Mouse (Mus musculus): ENCODE results near the gene Frmd4b. TPM values are rescaled to one million over a fixed set of nuclear protein-coding genes. Genes with fewer than 3 reads are reported as not detected.

The Frmd4b gene
- polyA plus RNA-seq, 1 experiment from 2014 or later, result 10.6 TPM

- H3K4me1 ChIP-seq (ENCODE audit: control insufficient read depth, insufficient read depth, low read length), result peaks cover 7% of the 10 kb centered on the region; the same call in 1 of the 2 replicates
- H3K27me3 ChIP-seq (replicated peaks; ENCODE audit: control insufficient read depth, insufficient read depth, low read length), result no peaks in the 10 kb centered on the region
- H3K9me3 ChIP-seq (ENCODE audit: control insufficient read depth, low read length), result no peaks in the 10 kb centered on the region
- H3K36me3 ChIP-seq (ENCODE audit: control insufficient read depth, insufficient read depth, low read length), result peaks cover 3% of the 10 kb centered on the region
- H3K4me3 ChIP-seq (ENCODE audit: low read length), result no peak overlapping the region
- H3K4me2 ChIP-seq (ENCODE audit: low read depth, low read length), result no peak overlapping the region
- WGBS, result 80% methylated on average over 3 of the region's 3 CpGs
- ATAC-seq, result no peak
- H3K9ac ChIP-seq (ENCODE audit: low read depth, low read length), result no peak overlapping the region
- no peak overlapping the region for H3K27ac ChIP-seq (ENCODE audit: low read length)
These were observed 320.2 kb downstream of the Frmd4b start for GRCm38 (mm10) chr6:97297151-97297550.

GRCm38 (mm10) chr6:97295866-97296527, 321.3 kb downstream of the Frmd4b start:
- Histone ChIP-seq H3K4me1 (ENCODE audit: control insufficient read depth, insufficient read depth, low read length) (peaks cover 7% of the 10 kb centered on the region; the same call in 1 of the 2 replicates), H3K36me3 (ENCODE audit: control insufficient read depth, insufficient read depth, low read length) (peaks cover 3% of the 10 kb centered on the region), H3K27ac (ENCODE audit: low read length) (no peak overlapping the region), H3K27me3 (replicated peaks; ENCODE audit: control insufficient read depth, insufficient read depth, low read length) (no peaks in the 10 kb centered on the region), H3K9me3 (ENCODE audit: control insufficient read depth, low read length) (no peaks in the 10 kb centered on the region), H3K9ac (ENCODE audit: low read depth, low read length) (no peak overlapping the region), H3K4me2 (ENCODE audit: low read depth, low read length) (no peak overlapping the region), H3K4me3 (ENCODE audit: low read length) (no peak overlapping the region)
- WGBS, result 93% methylated on average over 21 of the region's 21 CpGs
- no peak for ATAC-seq

GRCm38 (mm10) chr6:97295416-97295815, 321.9 kb downstream of the Frmd4b start:
- Histone ChIP-seq H3K4me3 (ENCODE audit: low read length) (no peak overlapping the region), H3K4me1 (ENCODE audit: control insufficient read depth, insufficient read depth, low read length) (peaks cover 7% of the 10 kb centered on the region; the same call in 1 of the 2 replicates), H3K9me3 (ENCODE audit: control insufficient read depth, low read length) (no peaks in the 10 kb centered on the region), H3K27ac (ENCODE audit: low read length) (no peak overlapping the region), H3K4me2 (ENCODE audit: low read depth, low read length) (no peak overlapping the region), H3K9ac (ENCODE audit: low read depth, low read length) (no peak overlapping the region), H3K36me3 (ENCODE audit: control insufficient read depth, insufficient read depth, low read length) (peaks cover 3% of the 10 kb centered on the region), H3K27me3 (replicated peaks; ENCODE audit: control insufficient read depth, insufficient read depth, low read length) (no peaks in the 10 kb centered on the region)
- ATAC-seq, result no peak
- WGBS, result 87% methylated on average over 9 of the region's 9 CpGs

GRCm38 (mm10) chr6:97293667-97294569, 323.4 kb downstream of the Frmd4b start:
- H3K4me3 ChIP-seq (ENCODE audit: low read length), result no peak overlapping the region
- no peak overlapping the region for H3K4me2 ChIP-seq (ENCODE audit: low read depth, low read length)
- peak; percentile 69 for ATAC-seq
- H3K27me3 ChIP-seq (replicated peaks; ENCODE audit: control insufficient read depth, insufficient read depth, low read length), result no peaks in the 10 kb centered on the region
- no peak overlapping the region for H3K9ac ChIP-seq (ENCODE audit: low read depth, low read length)
- WGBS, result 71% methylated on average over 12 of the region's 12 CpGs
- no peaks in the 10 kb centered on the region for H3K9me3 ChIP-seq (ENCODE audit: control insufficient read depth, low read length)
- H3K27ac ChIP-seq (ENCODE audit: low read length), result peak overlapping the region; percentile 30; the same call in 1 of the 2 replicates
- H3K36me3 ChIP-seq (ENCODE audit: control insufficient read depth, insufficient read depth, low read length), result peaks cover 3% of the 10 kb centered on the region
- peaks cover 7% of the 10 kb centered on the region; the same call in 1 of the 2 replicates for H3K4me1 ChIP-seq (ENCODE audit: control insufficient read depth, insufficient read depth, low read length)

- Histone ChIP-seq H3K4me2 (ENCODE audit: low read depth, low read length) (no peak overlapping the region), H3K36me3 (ENCODE audit: control insufficient read depth, insufficient read depth, low read length) (peaks cover 6% of the 10 kb centered on the region), H3K4me1 (ENCODE audit: control insufficient read depth, insufficient read depth, low read length) (peaks cover 12% of the 10 kb centered on the region; the same call in 1 of the 2 replicates), H3K27me3 (replicated peaks; ENCODE audit: control insufficient read depth, insufficient read depth, low read length) (no peaks in the 10 kb centered on the region), H3K9ac (ENCODE audit: low read depth, low read length) (no peak overlapping the region), H3K4me3 (ENCODE audit: low read length) (no peak overlapping the region), H3K27ac (ENCODE audit: low read length) (no peak overlapping the region), H3K9me3 (ENCODE audit: control insufficient read depth, low read length) (no peaks in the 10 kb centered on the region)
- ATAC-seq, result no peak
- 76% methylated on average over 5 of the region's 5 CpGs for WGBS
These were observed 324.4 kb downstream of the Frmd4b start for GRCm38 (mm10) chr6:97292894-97293293.

- Histone ChIP-seq H3K4me1 (ENCODE audit: control insufficient read depth, insufficient read depth, low read length) (peaks cover 12% of the 10 kb centered on the region; the same call in 1 of the 2 replicates), H3K9ac (ENCODE audit: low read depth, low read length) (no peak overlapping the region), H3K27me3 (replicated peaks; ENCODE audit: control insufficient read depth, insufficient read depth, low read length) (no peaks in the 10 kb centered on the region), H3K4me2 (ENCODE audit: low read depth, low read length) (no peak overlapping the region), H3K4me3 (ENCODE audit: low read length) (no peak overlapping the region), H3K36me3 (ENCODE audit: control insufficient read depth, insufficient read depth, low read length) (peaks cover 7% of the 10 kb centered on the region), H3K27ac (ENCODE audit: low read length) (no peak overlapping the region), H3K9me3 (ENCODE audit: control insufficient read depth, low read length) (no peaks in the 10 kb centered on the region)
- 89% methylated on average over 3 of the region's 3 CpGs for WGBS
- no peak for ATAC-seq
These were observed 325.2 kb downstream of the Frmd4b start for GRCm38 (mm10) chr6:97292096-97292495.

GRCm38 (mm10) chr6:97291159-97291908, 326.0 kb downstream of the Frmd4b start:
- no peak for ATAC-seq
- no peaks in the 10 kb centered on the region for H3K9me3 ChIP-seq (ENCODE audit: control insufficient read depth, low read length)
- peaks cover 12% of the 10 kb centered on the region; the same call in 1 of the 2 replicates for H3K4me1 ChIP-seq (ENCODE audit: control insufficient read depth, insufficient read depth, low read length)
- H3K4me3 ChIP-seq (ENCODE audit: low read length), result no peak overlapping the region
- no peak overlapping the region for H3K9ac ChIP-seq (ENCODE audit: low read depth, low read length)
- no peaks in the 10 kb centered on the region for H3K27me3 ChIP-seq (replicated peaks; ENCODE audit: control insufficient read depth, insufficient read depth, low read length)
- H3K4me2 ChIP-seq (ENCODE audit: low read depth, low read length), result no peak overlapping the region
- peaks cover 7% of the 10 kb centered on the region for H3K36me3 ChIP-seq (ENCODE audit: control insufficient read depth, insufficient read depth, low read length)
- 73% methylated on average over 21 of the region's 21 CpGs for WGBS
- H3K27ac ChIP-seq (ENCODE audit: low read length), result no peak overlapping the region

GRCm38 (mm10) chr6:97290687-97291086, 326.7 kb downstream of the Frmd4b start:
- H3K27me3 ChIP-seq (replicated peaks; ENCODE audit: control insufficient read depth, insufficient read depth, low read length), result no peaks in the 10 kb centered on the region
- no peak overlapping the region for H3K4me2 ChIP-seq (ENCODE audit: low read depth, low read length)
- no peak overlapping the region for H3K27ac ChIP-seq (ENCODE audit: low read length)
- no peak for ATAC-seq
- H3K4me1 ChIP-seq (ENCODE audit: control insufficient read depth, insufficient read depth, low read length), result peaks cover 12% of the 10 kb centered on the region; the same call in 1 of the 2 replicates
- no peak overlapping the region for H3K9ac ChIP-seq (ENCODE audit: low read depth, low read length)
- H3K36me3 ChIP-seq (ENCODE audit: control insufficient read depth, insufficient read depth, low read length), result peaks cover 7% of the 10 kb centered on the region
- H3K4me3 ChIP-seq (ENCODE audit: low read length), result no peak overlapping the region
- H3K9me3 ChIP-seq (ENCODE audit: control insufficient read depth, low read length), result no peaks in the 10 kb centered on the region
- WGBS, result 72% methylated on average over 3 of the region's 3 CpGs

- Histone ChIP-seq H3K4me3 (ENCODE audit: low read length) (no peak overlapping the region), H3K4me2 (ENCODE audit: low read depth, low read length) (no peak overlapping the region), H3K36me3 (ENCODE audit: control insufficient read depth, insufficient read depth, low read length) (peaks cover 3% of the 10 kb centered on the region; the same call in 1 of the 2 replicates), H3K9ac (ENCODE audit: low read depth, low read length) (no peak overlapping the region), H3K4me1 (ENCODE audit: control insufficient read depth, insufficient read depth, low read length) (peaks cover 12% of the 10 kb centered on the region; the same call in 1 of the 2 replicates), H3K27ac (ENCODE audit: low read length) (no peak overlapping the region; the same call in 1 of the 2 replicates), H3K9me3 (ENCODE audit: control insufficient read depth, low read length) (no peaks in the 10 kb centered on the region), H3K27me3 (replicated peaks; ENCODE audit: control insufficient read depth, insufficient read depth, low read length) (no peaks in the 10 kb centered on the region)
- WGBS, result 94% methylated on average over 4 of the region's 4 CpGs
- ATAC-seq, result no peak
These were observed 327.5 kb downstream of the Frmd4b start for GRCm38 (mm10) chr6:97289838-97290237.
